Mouse (Mus musculus) urinary bladder, postnatal 36 days (tissue): Measurements from ENCODE around the gene Pitpnc1.
"Not testable (repeated sequence)": the region's sequence is repeated elsewhere in the genome, so short reads cannot be mapped to it uniquely, and the experiment has no call there.

Experiments
- DNase-seq, 2 experiments: peaks; one replicate each; pipeline ENCODE4 v3.0.0; 2022; ENCODE audit warnings: low spot score in 2 of 2, mixed read lengths in 1 of 2

Pitpnc1 gene

GRCm38 (mm10) chr11:107470521-107471041 lies at the start of gene Pitpnc1:
Gene Pitpnc1 (minus strand): TSS chr11:107470699.
- DNase-seq: peak; percentile 76 to 83

- no peak for DNase-seq
These were observed 48.3 kb upstream of the Pitpnc1 start for GRCm38 (mm10) chr11:107518645-107519429.

GRCm38 (mm10) chr11:107516387-107516786 lies 45.9 kb upstream of the Pitpnc1 start:
- no peak for DNase-seq

GRCm38 (mm10) chr11:107513047-107513446 lies 42.5 kb upstream of the Pitpnc1 start:
- DNase-seq: no peak

GRCm38 (mm10) chr11:107511954-107512353 lies 41.5 kb upstream of the Pitpnc1 start:
- peak in 1 of 2 experiments; percentile 55 for DNase-seq

GRCm38 (mm10) chr11:107510362-107511269 lies 40.1 kb upstream of the Pitpnc1 start:
- peak in 1 of 2 experiments; percentile 61 for DNase-seq

- DNase-seq: no peak
These were observed 39.3 kb upstream of the Pitpnc1 start for GRCm38 (mm10) chr11:107509631-107510338.

GRCm38 (mm10) chr11:107506260-107506659 lies 35.8 kb upstream of the Pitpnc1 start:
- DNase-seq: no peak

GRCm38 (mm10) chr11:107504364-107504763 lies 33.9 kb upstream of the Pitpnc1 start:
- DNase-seq: not testable (repeated sequence)

- no peak for DNase-seq
These were observed 32.3 kb upstream of the Pitpnc1 start for GRCm38 (mm10) chr11:107502801-107503200.

- no peak for DNase-seq
These were observed 13.8 kb upstream of the Pitpnc1 start for GRCm38 (mm10) chr11:107484341-107484740.

GRCm38 (mm10) chr11:107479862-107480203 lies 9.3 kb upstream of the Pitpnc1 start:
- DNase-seq: no peak

- DNase-seq: peak; percentile 92 to 96
These were observed 8.8 kb upstream of the Pitpnc1 start, which contains the start of gene Psmd12 for GRCm38 (mm10) chr11:107479053-107479861. Gene Psmd12 (plus strand): TSS chr11:107479484.

GRCm38 (mm10) chr11:107473137-107473820 lies 2.8 kb upstream of the Pitpnc1 start:
- DNase-seq: no peak

- DNase-seq: no peak
These were observed 1.8 kb upstream of the Pitpnc1 start for GRCm38 (mm10) chr11:107472304-107472703.

GRCm38 (mm10) chr11:107471071-107471720 lies 697 bp upstream of the Pitpnc1 start:
- DNase-seq: no peak

GRCm38 (mm10) chr11:107469523-107470371 lies 752 bp downstream of the Pitpnc1 start:
- DNase-seq: peak; percentile 55 to 63

GRCm38 (mm10) chr11:107469031-107469522 lies 1.4 kb downstream of the Pitpnc1 start:
- peak; percentile 57 to 72 for DNase-seq
